Mouse (Mus musculus) kidney, postnatal 14 days (tissue): Measurements from ENCODE around the gene Slc25a48.
A peak's percentile ranks its signal among the peaks of the same experiment; 100 is the strongest.

Experiments used
- DNase-seq: peaks from one replicate; pipeline ENCODE4 v3.0.0; 2022; ENCODE audit warnings: mixed read lengths

Slc25a48 gene

GRCm38 (mm10) chr13:56450035-56450434 is 11.9 kb downstream of the Slc25a48 start:
- DNase-seq = peak; percentile 36

GRCm38 (mm10) chr13:56458001-56458400 is 19.8 kb downstream of the Slc25a48 start:
- no peak for DNase-seq

GRCm38 (mm10) chr13:56461460-56461859 is 23.3 kb downstream of the Slc25a48 start:
- DNase-seq = peak; percentile 39

- DNase-seq = no peak
Measured at GRCm38 (mm10) chr13:56462791-56463190, 24.6 kb downstream of the Slc25a48 start.

GRCm38 (mm10) chr13:56463261-56463660 is 25.1 kb downstream of the Slc25a48 start:
- DNase-seq = no peak

- DNase-seq = no peak
Measured at GRCm38 (mm10) chr13:56463750-56464149, 25.6 kb downstream of the Slc25a48 start.

- DNase-seq = no peak
Measured at GRCm38 (mm10) chr13:56467786-56468185, 29.6 kb downstream of the Slc25a48 start.

- no peak for DNase-seq
Measured at GRCm38 (mm10) chr13:56468536-56468935, 30.4 kb downstream of the Slc25a48 start.

GRCm38 (mm10) chr13:56471211-56471610 is 33.1 kb downstream of the Slc25a48 start:
- DNase-seq = no peak

GRCm38 (mm10) chr13:56471951-56472350 is 33.8 kb downstream of the Slc25a48 start:
- peak; percentile 62 for DNase-seq

- DNase-seq = no peak
Measured at GRCm38 (mm10) chr13:56472661-56473060, 34.5 kb downstream of the Slc25a48 start.

- DNase-seq = peak; percentile 62
Measured at GRCm38 (mm10) chr13:56475363-56475762, 37.2 kb downstream of the Slc25a48 start.

- peak; percentile 10 for DNase-seq
Measured at GRCm38 (mm10) chr13:56476790-56477189, 38.6 kb downstream of the Slc25a48 start.

- DNase-seq = peak; percentile 32
Measured at GRCm38 (mm10) chr13:56477271-56477670, 39.1 kb downstream of the Slc25a48 start.

GRCm38 (mm10) chr13:56478027-56478426 is 39.9 kb downstream of the Slc25a48 start:
- no peak for DNase-seq

GRCm38 (mm10) chr13:56482146-56482545 is 44.0 kb downstream of the Slc25a48 start, which contains the start of gene Il9:
Gene Il9 (minus strand): TSS chr13:56482246.
- DNase-seq = no peak

GRCm38 (mm10) chr13:56488012-56488411 is 49.9 kb downstream of the Slc25a48 start:
- DNase-seq = no peak

GRCm38 (mm10) chr13:56494440-56494839 is 56.3 kb downstream of the Slc25a48 start:
- DNase-seq = no peak

- DNase-seq = peak; percentile 16
Measured at GRCm38 (mm10) chr13:56500132-56500531, 62.0 kb downstream of the Slc25a48 start.

- no peak for DNase-seq
Measured at GRCm38 (mm10) chr13:56500636-56501035, 62.5 kb downstream of the Slc25a48 start.

- DNase-seq = no peak
Measured at GRCm38 (mm10) chr13:56501866-56502420, 63.8 kb downstream of the Slc25a48 start.

- no peak for DNase-seq
Measured at GRCm38 (mm10) chr13:56506871-56507496, 68.8 kb downstream of the Slc25a48 start.

GRCm38 (mm10) chr13:56509796-56510195 is 71.6 kb downstream of the Slc25a48 start:
- DNase-seq = peak; percentile 24

- DNase-seq = no peak
Measured at GRCm38 (mm10) chr13:56513595-56513994, 75.4 kb downstream of the Slc25a48 start.

GRCm38 (mm10) chr13:56516311-56516710 is 78.2 kb downstream of the Slc25a48 start:
- no peak for DNase-seq
